Mouse (Mus musculus) urinary bladder, adult 2 months (tissue): ENCODE measurements around the gene Mical2. TPM values are rescaled to one million over a fixed set of nuclear protein-coding genes. Genes with fewer than 3 reads are reported as not detected.

Experiments used
- DNase-seq: peaks from one replicate; pipeline ENCODE4 v3.0.0; 2022; ENCODE audit warnings: low spot score
- polyA plus RNA-seq: library from polyadenylated mRNA; depleted of rRNA; stranded (reverse); fragments of >200 nt; gene quantifications from 2 replicates; pipeline ENCODE4 v1.2.3, GENCODE M21; 2012

The Mical2 gene
- polyA plus RNA-seq, 1 experiment: 22.9 TPM

DNA sequence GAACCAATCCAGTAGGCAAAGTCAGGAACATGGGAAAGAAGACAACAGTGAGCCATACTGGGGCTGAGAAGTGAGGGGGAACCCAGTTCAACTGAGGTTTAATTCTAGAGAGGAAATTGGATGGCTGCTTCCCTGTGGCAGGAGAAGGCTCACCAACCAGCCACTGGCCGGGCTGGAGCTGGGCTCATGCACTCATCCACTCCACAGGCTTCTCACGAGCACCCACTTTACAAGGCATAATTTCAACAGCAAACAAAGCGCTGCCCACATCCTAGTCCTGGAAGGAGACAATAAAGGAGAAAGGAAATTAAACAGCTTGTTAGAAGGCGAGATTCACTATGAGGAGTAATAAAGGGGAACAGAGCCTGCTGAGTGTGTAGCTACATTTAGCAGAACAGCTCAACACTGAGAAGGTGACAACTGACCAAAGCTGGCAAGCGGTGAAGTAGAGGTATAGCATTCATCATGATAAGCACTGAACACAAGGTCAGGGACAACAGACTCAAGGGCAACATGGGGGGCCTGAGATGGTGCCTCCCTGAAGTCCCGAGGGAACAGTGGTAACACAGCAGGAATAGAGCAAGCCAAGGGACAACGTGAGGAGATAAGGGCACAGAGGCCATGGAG lies 137.0 kb downstream of the Mical2 start:
- no peak for DNase-seq

- no peak for DNase-seq
These were observed 140.2 kb downstream of the Mical2 start for GRCm38 (mm10) chr7:112365864-112366263.

- DNase-seq: peak; percentile 67
These were observed 143.4 kb downstream of the Mical2 start for GRCm38 (mm10) chr7:112369046-112369445.

DNA sequence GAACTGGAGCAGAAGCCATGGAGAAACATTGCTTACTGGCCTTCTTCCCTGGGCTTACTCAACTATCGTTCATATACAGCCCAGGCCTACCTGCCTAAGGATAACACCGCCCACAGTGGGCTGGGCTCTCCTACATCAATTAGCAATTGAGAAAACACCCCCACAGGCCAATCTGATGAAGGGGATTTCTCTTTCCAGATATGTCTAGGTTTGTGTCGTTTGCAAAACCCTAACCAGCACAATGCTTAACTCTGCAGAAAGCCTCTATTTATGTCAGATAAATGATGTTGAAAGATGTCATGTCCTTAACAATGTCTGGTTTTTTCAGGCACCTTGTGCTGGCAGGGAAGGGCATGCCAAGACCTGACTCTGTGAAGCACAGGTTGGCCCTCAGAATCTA lies 144.3 kb downstream of the Mical2 start:
- no peak for DNase-seq

DNA sequence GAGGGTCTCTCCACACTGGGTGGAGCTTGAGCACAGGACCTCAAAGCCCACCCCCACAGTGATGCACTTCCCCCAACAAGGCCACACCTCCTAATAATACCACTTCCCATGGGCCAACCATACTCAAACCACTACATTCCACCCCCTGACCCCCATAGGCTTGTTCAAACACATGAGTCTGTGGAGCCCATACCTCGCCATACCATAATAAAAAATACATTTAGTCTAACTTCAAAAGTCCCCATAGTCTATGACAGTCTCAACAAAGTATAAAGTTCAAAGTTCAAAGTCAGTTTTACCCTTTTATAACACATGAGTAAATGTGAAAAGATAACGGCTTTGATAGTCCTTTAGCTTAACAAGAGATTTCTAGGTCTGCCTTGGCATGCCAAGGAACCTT lies 145.7 kb downstream of the Mical2 start:
- no peak for DNase-seq

GRCm38 (mm10) chr7:112374035-112374434 lies 148.4 kb downstream of the Mical2 start:
- DNase-seq: no peak

DNA sequence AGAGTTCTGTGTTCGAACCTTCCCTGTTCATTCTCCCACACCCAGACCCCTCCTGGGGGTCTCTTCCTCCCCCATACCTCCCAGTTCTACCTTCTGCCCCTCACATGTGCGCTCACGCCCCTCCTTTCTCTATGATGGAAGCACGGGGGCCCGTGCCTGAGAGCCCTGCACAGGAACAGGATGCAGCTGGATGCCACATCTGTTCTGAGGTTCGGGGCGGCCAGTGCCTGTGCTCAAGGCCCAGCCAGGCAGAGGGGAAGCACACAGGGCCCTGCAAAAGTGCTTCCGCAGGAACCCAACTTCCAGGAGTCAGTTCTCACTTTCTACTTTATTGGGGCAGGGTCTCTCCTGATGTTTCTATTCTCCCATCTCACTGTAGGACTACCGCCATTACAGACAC lies 149.4 kb downstream of the Mical2 start:
- no peak for DNase-seq

GRCm38 (mm10) chr7:112375900-112376299 lies 150.2 kb downstream of the Mical2 start:
- DNase-seq: no peak

GRCm38 (mm10) chr7:112376611-112377010 lies 151.0 kb downstream of the Mical2 start:
- no peak for DNase-seq

DNA sequence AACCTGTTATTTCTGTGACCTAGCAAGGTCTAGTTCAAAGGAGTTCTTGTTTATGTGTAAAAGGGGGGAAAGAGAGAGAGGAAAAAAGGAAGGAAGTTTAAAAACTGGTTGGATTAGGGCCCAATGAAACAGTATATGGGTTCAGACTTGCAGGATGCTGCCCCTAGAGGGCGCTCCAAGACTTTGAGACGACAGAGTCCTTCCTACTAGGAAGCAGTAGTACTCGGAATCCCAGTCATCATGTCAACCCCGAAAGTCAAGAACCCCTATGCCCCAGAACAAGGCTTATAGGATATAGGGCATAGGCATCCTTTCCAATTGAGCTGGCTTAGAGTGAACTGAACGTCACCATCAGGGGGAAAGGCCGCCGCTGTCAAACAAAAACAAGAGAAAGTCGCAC lies 151.7 kb downstream of the Mical2 start:
- DNase-seq: peak; percentile 48

DNA sequence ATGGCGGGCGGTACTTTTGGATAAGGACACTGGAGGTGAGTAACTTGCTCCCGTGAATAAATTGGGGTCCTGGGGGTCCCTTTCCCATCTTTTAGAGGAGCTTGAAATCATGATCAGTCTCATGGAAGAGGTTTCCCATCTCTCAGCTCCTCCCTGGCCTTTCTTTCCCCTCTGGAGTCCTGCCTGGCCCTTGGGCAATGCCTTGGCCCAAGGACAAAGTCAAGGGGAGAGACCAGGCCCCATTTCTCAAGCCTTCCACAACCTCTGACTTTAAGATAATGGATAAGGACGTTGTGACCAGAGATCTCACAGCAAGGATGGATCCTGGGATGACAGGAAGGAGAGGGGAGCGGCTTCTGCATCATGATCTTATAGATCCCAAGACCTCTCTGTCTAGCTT lies 152.4 kb downstream of the Mical2 start:
- no peak for DNase-seq

DNA sequence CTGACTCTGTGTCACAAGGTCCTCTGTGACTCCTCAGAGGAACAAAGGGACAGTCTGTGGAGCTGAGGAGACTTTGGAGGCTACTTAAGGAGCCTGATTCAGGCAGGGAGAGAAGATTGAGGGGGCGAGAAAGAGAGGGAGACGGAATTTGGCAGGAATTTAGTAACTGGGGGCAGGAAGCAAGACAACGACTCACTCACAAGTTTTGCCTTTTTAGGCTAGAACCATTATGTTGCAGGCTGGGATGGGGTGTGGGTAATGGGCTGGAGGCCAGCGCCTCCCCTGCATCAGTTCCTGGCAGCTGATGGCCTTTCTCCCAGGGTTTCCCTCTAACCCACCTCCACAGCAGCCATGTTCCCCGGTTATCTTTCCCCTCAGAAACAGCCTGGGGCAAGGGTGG lies 152.8 kb downstream of the Mical2 start:
- DNase-seq: no peak

- no peak for DNase-seq
These were observed 160.9 kb downstream of the Mical2 start for GRCm38 (mm10) chr7:112386521-112386920.

DNA sequence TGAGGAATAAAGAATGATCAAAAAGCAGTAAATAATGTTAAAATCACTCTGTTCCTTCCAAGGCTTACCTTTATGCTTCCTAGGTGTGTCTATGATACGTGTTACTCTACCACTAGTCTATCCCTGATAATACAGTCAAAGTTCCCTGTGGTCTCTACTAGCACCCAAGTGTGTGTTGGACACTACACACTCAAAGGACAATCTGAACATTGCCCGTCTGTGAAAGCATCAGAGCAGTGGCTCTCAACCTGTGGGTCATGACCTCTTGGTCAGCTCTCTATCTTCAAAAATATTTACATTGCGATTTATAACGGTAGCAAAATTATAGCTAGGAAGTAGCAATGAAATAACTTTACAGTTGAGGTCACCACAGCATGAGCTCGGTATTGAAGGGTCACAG lies 162.2 kb downstream of the Mical2 start:
- no peak for DNase-seq

- DNase-seq: no peak
These were observed 162.8 kb downstream of the Mical2 start for GRCm38 (mm10) chr7:112388363-112388875.

GRCm38 (mm10) chr7:112389611-112390251 lies 164.1 kb downstream of the Mical2 start:
- DNase-seq: no peak

- no peak for DNase-seq
These were observed 164.7 kb downstream of the Mical2 start for GRCm38 (mm10) chr7:112390252-112390936.

- no peak for DNase-seq
These were observed 165.4 kb downstream of the Mical2 start for GRCm38 (mm10) chr7:112390937-112391605.

GRCm38 (mm10) chr7:112397786-112398185 lies 172.1 kb downstream of the Mical2 start:
- no peak for DNase-seq

GRCm38 (mm10) chr7:112399425-112400170 lies 173.9 kb downstream of the Mical2 start:
- DNase-seq: no peak

- DNase-seq: peak; percentile 52
These were observed 174.5 kb downstream of the Mical2 start for GRCm38 (mm10) chr7:112400175-112400574.

DNA sequence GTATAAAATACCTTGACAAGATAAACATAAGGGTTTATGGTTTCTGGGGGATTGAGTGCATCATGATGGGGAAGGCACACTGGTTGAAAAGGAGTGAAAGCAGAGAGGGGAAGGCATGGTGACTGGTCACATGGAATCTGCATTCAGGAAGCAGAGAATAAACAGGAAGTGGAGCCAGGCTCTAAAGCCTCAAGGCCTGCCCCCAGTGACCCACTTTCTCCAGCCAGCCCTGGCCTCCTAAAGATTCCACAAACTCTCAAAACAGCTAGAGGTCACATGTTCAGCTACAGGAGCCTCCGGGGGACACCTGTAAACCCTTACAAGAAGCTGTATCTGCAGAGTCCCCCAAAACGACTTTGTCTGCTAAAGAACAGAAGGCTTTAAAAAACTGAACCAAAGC lies 179.4 kb downstream of the Mical2 start:
- no peak for DNase-seq
